Mouse (Mus musculus) liver, embryonic 13.5 days (tissue): ENCODE data around the gene Amd1. TPM values are rescaled to one million over a fixed set of nuclear protein-coding genes. Genes with fewer than 3 reads are reported as not detected.

Source experiments
- ATAC-seq: fragments of 200-750 bp; cut with Nextera tagmentation; 2 replicates; pipeline ENCODE4 v1.8.0; 2017; ENCODE audit warnings: low read depth, mild to moderate bottlenecking, moderate number of reproducible peaks, moderate library complexity
- DNase-seq: peaks from one replicate; pipeline ENCODE4 v3.0.0; 2022
- H3K27ac ChIP-seq: fragments of 300-500 bp; sonication (generic); 2 replicates; pipeline ENCODE4 v1.5.1; 2015; ENCODE audit warnings: moderate library complexity, mild to moderate bottlenecking, inconsistent platforms
- H3K27me3 ChIP-seq: fragments of 300-500 bp; sonication (generic); 2 replicates; pipeline ENCODE4 v1.6.1; 2015; ENCODE audit warnings: mild to moderate bottlenecking, inconsistent platforms
- H3K36me3 ChIP-seq: fragments of 300-500 bp; sonication (generic); 2 replicates; pipeline ENCODE4 v1.6.1; 2015; ENCODE audit warnings: mild to moderate bottlenecking, inconsistent platforms
- H3K4me1 ChIP-seq: fragments of 300-500 bp; sonication (generic); replicated peaks from 2 replicates; pipeline ENCODE4 v1.6.1; 2015; ENCODE audit warnings: inconsistent platforms
- H3K4me2 ChIP-seq: fragments of 300-500 bp; sonication (generic); 2 replicates; pipeline ENCODE4 v1.6.1; 2015; ENCODE audit warnings: inconsistent platforms, mild to moderate bottlenecking, moderate library complexity
- H3K4me3 ChIP-seq: fragments of 300-500 bp; sonication (generic); replicated peaks from 2 replicates; pipeline ENCODE4 v1.5.1; 2015; ENCODE audit warnings: mild to moderate bottlenecking, inconsistent platforms
- H3K9ac ChIP-seq: fragments of 300-500 bp; sonication (generic); 2 replicates; pipeline ENCODE4 v1.6.1; 2015; ENCODE audit warnings: mild to moderate bottlenecking, inconsistent platforms
- H3K9me3 ChIP-seq: fragments of 300-500 bp; sonication (generic); replicated peaks from 2 replicates; pipeline ENCODE4 v1.6.1; 2016; ENCODE audit warnings: inconsistent platforms
- WGBS: fragments of 180-500 bp; shearing (Covaris S2); methylation state at CpG from one replicate; pipeline ENCODE4 v1.1.7; 2015; ENCODE audit not compliant: insufficient replicate concordance; 5-methylcytosine and 5-hydroxymethylcytosine counted together
- polyA plus RNA-seq: library from polyadenylated mRNA; unstranded; fragments of >200 nt; fragmentation: Nextera tagmentation; extraction: Ambion mirVana; gene quantifications from 2 replicates; pipeline ENCODE4 v1.2.1, GENCODE M21; 2015

Gene Amd1
- polyA plus RNA-seq, 1 experiment from 2014 or later: 58.0 TPM

- Histone ChIP-seq H3K27ac (no peak overlapping the region), H3K4me2 (no peak overlapping the region), H3K36me3 (no peaks in the 10 kb centered on the region), H3K4me1 (peaks cover 11% of the 10 kb centered on the region), H3K27me3 (no peaks in the 10 kb centered on the region), H3K9ac (no peak overlapping the region), H3K9me3 (0 out of 2 replicates have a peak, but pooled peaks cover 3% of the 10 kb centered on the region), H3K4me3 (no peak overlapping the region)
- DNase-seq (no peak), ATAC-seq (no peak)
- WGBS: 71% methylated on average over 3 of the region's 3 CpGs
Observed at GRCm38 (mm10) chr10:40264920-40265319, 37.1 kb downstream of the Amd1 start.

GRCm38 (mm10) chr10:40263691-40264090, 38.3 kb downstream of the Amd1 start:
- Histone ChIP-seq H3K9me3 (0 out of 2 replicates have a peak, but pooled peaks cover 3% of the 10 kb centered on the region), H3K4me1 (peaks cover 20% of the 10 kb centered on the region), H3K9ac (no peak overlapping the region), H3K27ac (no peak overlapping the region), H3K4me3 (no peak overlapping the region), H3K36me3 (no peaks in the 10 kb centered on the region), H3K27me3 (no peaks in the 10 kb centered on the region), H3K4me2 (no peak overlapping the region)
- 69% methylated on average over 4 of the region's 4 CpGs for WGBS
- DNase-seq (no peak), ATAC-seq (no peak)

DNA sequence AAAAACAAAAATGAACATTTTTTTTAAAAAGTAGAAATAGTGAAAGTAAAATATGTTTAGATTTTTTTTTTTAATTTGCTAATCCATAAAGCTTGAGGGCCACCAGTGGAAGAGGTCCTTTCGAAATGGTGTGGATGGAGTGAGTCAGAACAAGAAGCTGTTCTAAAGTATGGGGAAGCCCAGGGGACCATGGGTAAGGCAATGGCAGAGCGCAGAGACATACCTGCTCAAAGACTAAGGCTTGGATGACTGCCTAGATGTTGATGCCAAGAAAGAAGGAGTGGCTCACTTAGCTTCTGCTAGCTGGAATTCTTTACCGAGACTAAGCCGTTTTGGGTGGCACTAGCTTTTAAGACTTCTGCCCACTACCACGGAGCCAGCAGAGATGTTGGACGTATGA, 39.8 kb downstream of the Amd1 start:
- no peaks in the 10 kb centered on the region for H3K27me3 ChIP-seq
- no peaks in the 10 kb centered on the region for H3K36me3 ChIP-seq
- peaks cover 27% of the 10 kb centered on the region for H3K4me1 ChIP-seq
- WGBS: 84% methylated on average over 6 of the region's 6 CpGs
- DNase-seq (no peak), ATAC-seq (no peak)
- no peak overlapping the region for H3K27ac ChIP-seq
- no peak overlapping the region for H3K4me2 ChIP-seq
- no peak overlapping the region for H3K4me3 ChIP-seq
- no peak overlapping the region for H3K9ac ChIP-seq
- H3K9me3 ChIP-seq: 0 out of 2 replicates have a peak, but pooled peaks cover 3% of the 10 kb centered on the region

GRCm38 (mm10) chr10:40260305-40260704, 41.7 kb downstream of the Amd1 start:
- DNase-seq (no peak), ATAC-seq (no peak)
- Histone ChIP-seq H3K9ac (no peak overlapping the region), H3K27me3 (no peaks in the 10 kb centered on the region), H3K4me2 (no peak overlapping the region), H3K4me3 (no peak overlapping the region), H3K4me1 (peaks cover 37% of the 10 kb centered on the region), H3K9me3 (0 out of 2 replicates have a peak, but pooled peaks cover 3% of the 10 kb centered on the region), H3K27ac (peak overlapping the region; percentile 94; the same call in 1 of the 2 replicates), H3K36me3 (no peaks in the 10 kb centered on the region)
- WGBS: 50% methylated on average over 5 of the region's 5 CpGs

DNA sequence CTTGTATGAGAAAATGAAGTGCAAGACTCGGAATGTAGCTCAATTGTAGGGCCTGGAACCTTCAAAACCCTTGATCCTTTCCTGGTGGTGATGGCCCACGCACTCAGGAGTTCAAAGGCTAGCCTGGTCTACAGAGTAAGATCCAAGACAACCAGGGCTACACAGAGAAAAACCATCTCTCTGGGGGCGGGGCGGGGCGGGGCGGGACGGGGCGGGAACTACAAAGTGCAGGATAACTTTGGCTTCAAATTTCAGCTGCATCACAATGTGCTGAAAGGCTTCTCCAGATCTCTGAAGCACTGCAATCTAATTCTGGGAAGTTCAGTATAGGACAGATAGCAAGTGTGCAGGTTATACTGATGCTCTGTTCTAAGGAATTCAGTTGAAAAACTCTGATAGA, 42.4 kb downstream of the Amd1 start:
- DNase-seq: no peak
- H3K27me3 ChIP-seq: no peaks in the 10 kb centered on the region

DNA sequence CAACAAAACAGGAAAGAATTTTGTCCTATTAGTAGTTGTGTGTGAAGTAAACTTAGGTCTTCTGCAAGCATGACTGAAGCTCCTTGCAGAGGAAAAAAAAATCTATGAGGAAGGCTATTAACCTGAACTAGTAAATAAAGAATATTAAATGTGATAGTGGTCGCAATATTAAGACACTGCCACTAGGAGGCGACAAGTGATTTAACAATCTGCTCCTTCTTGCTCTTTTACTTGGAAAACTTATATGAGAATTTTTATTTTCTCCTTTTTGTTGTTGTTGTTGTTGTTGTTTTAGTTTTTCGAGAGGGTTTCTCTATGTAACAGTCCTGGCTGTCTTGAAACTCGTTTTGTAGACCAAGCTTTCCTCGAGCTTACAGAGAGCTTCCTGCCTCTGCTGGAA, 43.0 kb downstream of the Amd1 start:
- Histone ChIP-seq H3K4me3 (peak overlapping the region; percentile 72), H3K4me1 (peaks cover 37% of the 10 kb centered on the region), H3K27ac (peak overlapping the region; percentile 94), H3K9ac (peak overlapping the region; percentile 28; the same call in 1 of the 2 replicates), H3K27me3 (no peaks in the 10 kb centered on the region), H3K36me3 (peaks cover 8% of the 10 kb centered on the region), H3K9me3 (no peaks in the 10 kb centered on the region), H3K4me2 (peak overlapping the region; percentile 92)
- WGBS: under 1% methylated on average over 5 of the region's 5 CpGs
- ATAC-seq (no peak), DNase-seq (peak; percentile 47)

More for the DNA sequence above, 42.4 kb downstream of the Amd1 start:
- Histone ChIP-seq H3K4me2 (peak overlapping the region; percentile 44), H3K4me3 (peak overlapping the region; percentile 16; the same call in 1 of the 2 replicates), H3K27ac (peak overlapping the region; percentile 94), H3K9me3 (no peaks in the 10 kb centered on the region), H3K4me1 (peaks cover 37% of the 10 kb centered on the region), H3K36me3 (peaks cover 3% of the 10 kb centered on the region), H3K9ac (peak overlapping the region; percentile 45; the same call in 1 of the 2 replicates)
- WGBS: 13% methylated on average over 8 of the region's 8 CpGs
- no peak for ATAC-seq

GRCm38 (mm10) chr10:40258401-40258966, 43.5 kb downstream of the Amd1 start:
- peak overlapping the region; percentile 92 for H3K4me2 ChIP-seq
- DNase-seq (peak; percentile 78), ATAC-seq (peak; percentile 89)
- peak overlapping the region; percentile 94 for H3K27ac ChIP-seq
- peaks cover 37% of the 10 kb centered on the region for H3K4me1 ChIP-seq
- no peaks in the 10 kb centered on the region for H3K9me3 ChIP-seq
- peak overlapping the region; percentile 72 for H3K4me3 ChIP-seq
- H3K27me3 ChIP-seq: no peaks in the 10 kb centered on the region
- under 1% methylated on average over 12 of the region's 12 CpGs for WGBS
- H3K36me3 ChIP-seq: peaks cover 12% of the 10 kb centered on the region
- peak overlapping the region; percentile 28; the same call in 1 of the 2 replicates for H3K9ac ChIP-seq

GRCm38 (mm10) chr10:40257414-40258255, 44.4 kb downstream of the Amd1 start, which contains the start of gene Gtf3c6:
TSS of gene Gtf3c6 (minus strand) at chr10:40258108.
- Histone ChIP-seq H3K4me2 (peak within 1 kb of the TSS; percentile 92), H3K4me1 (peaks cover 37% of the 10 kb centered on the region), H3K9ac (peak within 1 kb of the TSS; percentile 84), H3K27me3 (no peaks in the 10 kb centered on the region), H3K36me3 (peaks cover 19% of the 10 kb centered on the region), H3K4me3 (peak within 1 kb of the TSS; percentile 72), H3K9me3 (no peaks in the 10 kb centered on the region), H3K27ac (peak within 1 kb of the TSS; percentile 94)
- ATAC-seq (peak; percentile 39), DNase-seq (peak; percentile 87)
- WGBS: under 1% methylated on average over 43 of the region's 43 CpGs

DNA sequence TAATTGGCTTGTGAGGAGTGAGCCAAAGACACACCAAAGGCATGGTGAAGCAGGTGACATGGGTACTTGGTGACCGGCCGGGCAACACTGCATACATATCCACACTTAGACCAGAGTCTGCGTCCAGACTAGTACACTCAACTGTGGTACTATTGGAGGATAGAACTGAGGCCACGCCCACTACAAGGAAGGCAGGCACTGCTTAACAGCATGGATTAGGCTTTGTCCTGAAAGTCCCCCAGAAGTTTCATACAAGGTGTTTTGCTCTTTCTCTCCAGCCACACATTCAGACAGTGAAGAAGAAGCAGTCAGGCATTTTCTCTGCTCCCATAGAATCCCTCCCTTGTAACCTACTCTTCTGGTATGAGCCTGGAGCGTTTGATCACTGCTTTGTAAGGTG, 45.3 kb downstream of the Amd1 start:
- DNase-seq (peak; percentile 71), ATAC-seq (peak; percentile 55)
- Histone ChIP-seq H3K27me3 (no peaks in the 10 kb centered on the region), H3K9me3 (no peaks in the 10 kb centered on the region), H3K9ac (peak overlapping the region; percentile 84), H3K27ac (peak overlapping the region; percentile 94), H3K36me3 (peaks cover 26% of the 10 kb centered on the region), H3K4me2 (peak overlapping the region; percentile 92), H3K4me3 (peak overlapping the region; percentile 72), H3K4me1 (peaks cover 38% of the 10 kb centered on the region)
- 1% methylated on average over 5 of the region's 5 CpGs for WGBS

- 32% methylated on average over 6 of the region's 6 CpGs for WGBS
- Histone ChIP-seq H3K27me3 (no peaks in the 10 kb centered on the region), H3K4me1 (peaks cover 18% of the 10 kb centered on the region), H3K36me3 (peaks cover 61% of the 10 kb centered on the region), H3K4me3 (no peak overlapping the region), H3K4me2 (no peak overlapping the region), H3K27ac (no peak overlapping the region), H3K9ac (no peak overlapping the region), H3K9me3 (no peaks in the 10 kb centered on the region)
- ATAC-seq (no peak), DNase-seq (no peak)
Observed at GRCm38 (mm10) chr10:40250969-40251368, 51.0 kb downstream of the Amd1 start.

DNA sequence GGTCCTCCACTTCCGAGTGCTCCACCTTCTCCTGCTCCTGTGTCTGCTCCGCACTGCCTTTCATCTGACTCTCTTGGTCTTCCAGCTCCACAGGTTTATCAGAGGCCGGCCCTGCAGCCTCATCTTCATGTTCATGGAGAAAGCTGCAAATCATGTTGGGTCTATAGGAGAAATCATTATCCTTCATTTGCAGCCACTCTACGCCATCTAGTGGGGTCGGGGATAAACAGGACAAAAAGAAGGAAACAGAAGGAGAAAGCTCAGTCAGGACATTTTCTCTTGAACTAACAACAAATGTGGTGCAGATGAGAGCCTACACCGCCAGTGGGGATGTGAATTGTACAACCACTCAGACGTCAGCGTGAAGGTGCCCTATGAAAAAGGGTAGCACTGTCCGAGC, 52.4 kb downstream of the Amd1 start:
- DNase-seq (no peak), ATAC-seq (no peak)
- Histone ChIP-seq H3K36me3 (peaks cover 57% of the 10 kb centered on the region), H3K4me3 (no peak overlapping the region), H3K9ac (no peak overlapping the region), H3K4me1 (peaks cover 27% of the 10 kb centered on the region), H3K9me3 (no peaks in the 10 kb centered on the region), H3K4me2 (no peak overlapping the region), H3K27me3 (no peaks in the 10 kb centered on the region), H3K27ac (no peak overlapping the region)
- 76% methylated on average over 9 of the region's 9 CpGs for WGBS
